Mouse (Mus musculus) heart, embryonic 16.5 days (tissue): ENCODE measurements around the gene Pgf. TPM values are rescaled to one million over a fixed set of nuclear protein-coding genes. Genes with fewer than 3 reads are reported as not detected.

Experiments used
- ATAC-seq: fragments of 200-750 bp; cut with Nextera tagmentation; replicated peaks from 2 replicates; pipeline ENCODE4 v1.8.0; 2017; ENCODE audit warnings: moderate number of reproducible peaks; ENCODE audit not compliant: insufficient read depth, low FRiP score; ENCODE audit errors: extremely low read depth
- H3K27ac ChIP-seq: fragments of 300-500 bp; sonication (generic); 2 replicates; pipeline ENCODE4 v1.5.1; 2014; ENCODE audit warnings: mild to moderate bottlenecking, low read length, control low read depth, moderate library complexity
- H3K27me3 ChIP-seq: fragments of 300-500 bp; sonication (generic); 2 replicates; pipeline ENCODE4 v1.6.1; 2014; ENCODE audit warnings: low read length, mixed read lengths; ENCODE audit not compliant: control insufficient read depth, insufficient read depth
- H3K36me3 ChIP-seq: fragments of 300-500 bp; sonication (generic); 2 replicates; pipeline ENCODE4 v1.6.1; 2014; ENCODE audit not compliant: control insufficient read depth, insufficient read depth
- H3K4me1 ChIP-seq: fragments of 300-500 bp; sonication (generic); 2 replicates; pipeline ENCODE4 v1.6.1; 2014; ENCODE audit warnings: low read length, mixed read lengths; ENCODE audit not compliant: control insufficient read depth, insufficient read depth
- H3K4me2 ChIP-seq: fragments of 300-500 bp; sonication (generic); 2 replicates; pipeline ENCODE4 v1.6.1; 2014; ENCODE audit warnings: low read depth, mild to moderate bottlenecking, control low read depth, low read length
- H3K4me3 ChIP-seq: fragments of 300-500 bp; sonication (generic); 2 replicates; pipeline ENCODE4 v1.5.1; 2014; ENCODE audit warnings: mild to moderate bottlenecking, control low read depth, low read length
- H3K9ac ChIP-seq: fragments of 300-500 bp; sonication (generic); 2 replicates; pipeline ENCODE4 v1.6.1; 2014; ENCODE audit warnings: low read length, control low read depth
- H3K9me3 ChIP-seq: fragments of 300-500 bp; sonication (generic); replicated peaks from 2 replicates; pipeline ENCODE4 v1.6.1; 2016; ENCODE audit warnings: low read length; ENCODE audit not compliant: control insufficient read depth
- WGBS: fragments of 180-500 bp; shearing (Covaris S2); extraction: QIAGEN DNeasy Blood & Tissue Kit; methylation state at CpG from one replicate; pipeline ENCODE4 v1.1.7; 2014; 5-methylcytosine and 5-hydroxymethylcytosine counted together
- polyA plus RNA-seq: library from polyadenylated mRNA; unstranded; fragments of >200 nt; fragmentation: Nextera tagmentation; extraction: Ambion mirVana; gene quantifications from 2 replicates; pipeline ENCODE4 v1.2.1, GENCODE M21; 2015

Pgf gene
- polyA plus RNA-seq, 1 experiment from 2014 or later = 9.2 TPM

DNA sequence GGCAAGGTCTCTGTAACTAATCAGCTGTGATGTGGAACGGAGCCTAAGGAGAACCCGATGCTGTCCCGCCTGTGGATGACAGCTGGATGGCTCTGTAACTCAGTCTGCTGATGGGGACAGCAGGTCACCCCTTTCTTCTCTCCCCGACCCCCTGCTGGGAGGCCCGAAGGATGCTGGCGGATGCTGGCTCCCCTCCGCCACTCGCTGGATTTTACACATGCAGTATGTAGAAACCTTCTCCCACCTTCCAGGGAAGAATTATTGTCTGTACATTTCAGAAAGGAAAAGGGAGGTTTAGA, 4.7 kb upstream of the Pgf start:
- ATAC-seq = no peak
- H3K4me3 ChIP-seq = no peak overlapping the region
- 0 out of 2 replicates have a peak, but pooled peaks cover 8% of the 10 kb centered on the region for H3K27me3 ChIP-seq
- H3K27ac ChIP-seq = no peak overlapping the region
- H3K4me2 ChIP-seq = 0 out of 2 replicates have a peak overlapping the region, but pooled peaks have one; percentile 11
- H3K9me3 ChIP-seq = no peaks in the 10 kb centered on the region
- peaks cover 17% of the 10 kb centered on the region for H3K4me1 ChIP-seq
- H3K36me3 ChIP-seq = no peaks in the 10 kb centered on the region
- H3K9ac ChIP-seq = no peak overlapping the region
- WGBS = 24% methylated on average over 8 of the region's 8 CpGs

DNA sequence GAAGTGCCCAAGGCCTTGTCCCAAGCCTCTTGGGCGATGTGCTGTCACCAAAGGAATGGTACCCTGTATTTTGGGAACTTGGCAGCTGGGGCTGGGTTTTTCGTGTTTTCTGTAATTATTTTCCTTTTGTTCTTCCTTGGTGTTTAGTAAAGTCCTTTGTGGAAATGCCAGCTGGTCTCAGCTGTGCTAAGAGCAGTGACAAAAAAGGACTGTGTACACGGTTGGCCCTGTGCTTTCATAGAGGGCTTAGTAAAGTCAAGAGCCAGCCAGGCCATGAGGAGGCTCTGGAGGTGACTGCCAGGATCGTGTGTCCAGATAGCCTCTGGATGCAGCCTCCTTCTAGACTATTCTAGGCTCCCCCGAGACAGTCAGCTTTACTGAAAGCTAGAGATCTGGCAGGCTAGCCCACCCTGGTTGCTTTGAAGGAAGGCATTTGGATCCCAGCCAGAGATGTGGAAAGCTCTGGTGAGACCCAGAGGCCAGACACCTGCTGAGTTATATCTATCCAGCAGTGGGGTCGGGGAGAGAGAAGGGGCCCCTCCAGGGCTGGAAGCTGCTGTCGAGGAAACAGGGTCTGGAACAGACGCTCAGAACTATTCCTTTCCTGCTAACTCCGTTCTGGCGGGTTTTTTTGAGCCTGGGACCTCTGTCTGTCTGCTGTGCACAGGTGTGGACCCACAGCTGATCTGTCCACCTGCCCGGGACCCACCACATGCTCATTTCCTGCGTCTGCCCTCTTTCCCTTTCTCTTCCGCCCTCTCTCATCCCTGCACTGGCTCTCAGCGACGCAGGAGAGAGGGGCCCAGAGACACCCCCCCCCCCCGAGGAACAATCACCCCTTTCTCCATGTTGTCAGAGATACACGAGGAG, 4.1 kb upstream of the Pgf start:
- Histone ChIP-seq H3K36me3 (no peaks in the 10 kb centered on the region), H3K9me3 (no peaks in the 10 kb centered on the region), H3K4me2 (0 out of 2 replicates have a peak overlapping the region, but pooled peaks have one; percentile 11), H3K9ac (no peak overlapping the region), H3K4me3 (no peak overlapping the region), H3K27me3 (0 out of 2 replicates have a peak, but pooled peaks cover 8% of the 10 kb centered on the region), H3K27ac (no peak overlapping the region), H3K4me1 (peaks cover 22% of the 10 kb centered on the region)
- 0 out of 2 replicates have a peak, but pooled peaks have one; percentile 19 for ATAC-seq
- 20% methylated on average over 17 of the region's 17 CpGs for WGBS

DNA sequence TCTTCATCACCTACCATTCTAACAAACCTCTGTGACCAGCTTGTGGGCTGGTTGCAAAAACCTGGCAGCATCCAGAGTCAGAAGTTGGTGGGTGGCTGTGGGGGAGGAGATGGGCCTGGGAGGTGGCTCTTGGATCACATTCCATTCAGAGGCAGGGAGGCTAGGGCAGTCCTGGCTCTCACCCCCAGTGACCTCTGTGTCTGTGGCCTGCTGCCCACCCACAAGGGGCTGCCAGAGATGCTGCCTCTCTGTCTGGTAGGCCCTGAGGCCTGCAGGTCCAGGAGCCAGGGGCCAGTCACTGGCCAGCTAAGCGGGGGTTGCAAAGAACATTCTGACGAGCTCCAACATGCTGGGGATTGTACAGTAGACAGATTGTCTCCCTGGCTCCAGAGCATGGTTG, 704 bp upstream of the Pgf start:
- Histone ChIP-seq H3K27me3 (0 out of 2 replicates have a peak, but pooled peaks cover 8% of the 10 kb centered on the region), H3K27ac (no peak overlapping the region), H3K9me3 (no peaks in the 10 kb centered on the region), H3K9ac (no peak overlapping the region), H3K4me1 (peaks cover 41% of the 10 kb centered on the region), H3K36me3 (no peaks in the 10 kb centered on the region), H3K4me3 (no peak overlapping the region), H3K4me2 (no peak overlapping the region)
- no peak for ATAC-seq
- 81% methylated on average over 2 of the region's 2 CpGs for WGBS

DNA sequence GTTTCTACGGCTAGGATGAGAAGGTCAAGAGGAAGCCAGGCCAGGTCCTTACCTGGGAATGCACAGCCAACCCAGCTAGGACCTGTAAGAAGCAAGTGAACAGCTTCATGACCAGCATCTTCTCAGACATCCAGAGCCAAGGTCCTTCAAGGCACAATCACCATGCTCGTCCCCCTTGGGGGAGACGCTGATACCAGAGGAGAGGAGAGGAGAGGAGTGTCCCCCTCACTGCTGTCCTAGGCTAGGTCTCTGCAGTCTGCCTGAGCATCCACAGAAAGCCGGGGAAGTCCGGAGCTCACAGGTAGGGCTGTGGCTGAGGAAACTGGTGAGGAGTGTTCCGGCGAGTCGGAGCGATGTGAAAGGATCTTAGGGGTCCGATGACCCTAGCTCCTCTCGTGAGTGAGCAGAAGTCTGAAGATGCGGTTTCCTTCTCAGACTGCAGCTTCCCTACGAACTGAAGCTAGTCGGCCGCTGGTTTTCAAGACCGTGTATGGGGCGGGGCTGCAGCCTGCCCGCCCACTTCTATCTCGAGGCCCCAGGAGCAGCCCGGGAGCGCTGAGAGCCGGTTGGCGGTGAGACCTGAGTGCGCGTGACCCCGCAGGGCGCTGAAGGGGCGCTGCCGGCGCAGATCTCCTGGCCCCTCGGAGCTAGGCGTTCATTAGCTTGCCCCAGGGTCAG, 605 bp downstream of the Pgf start:
- WGBS = 2% methylated on average over 32 of the region's 32 CpGs
- Histone ChIP-seq H3K36me3 (no peaks in the 10 kb centered on the region), H3K27ac (no peak overlapping the region), H3K4me3 (peak overlapping the region; percentile 53), H3K4me2 (peak overlapping the region; percentile 71), H3K9ac (peak overlapping the region; percentile 53), H3K9me3 (no peaks in the 10 kb centered on the region), H3K4me1 (peaks cover 39% of the 10 kb centered on the region), H3K27me3 (0 out of 2 replicates have a peak, but pooled peaks cover 3% of the 10 kb centered on the region)
- ATAC-seq = 0 out of 2 replicates have a peak, but pooled peaks have one; percentile 34

DNA sequence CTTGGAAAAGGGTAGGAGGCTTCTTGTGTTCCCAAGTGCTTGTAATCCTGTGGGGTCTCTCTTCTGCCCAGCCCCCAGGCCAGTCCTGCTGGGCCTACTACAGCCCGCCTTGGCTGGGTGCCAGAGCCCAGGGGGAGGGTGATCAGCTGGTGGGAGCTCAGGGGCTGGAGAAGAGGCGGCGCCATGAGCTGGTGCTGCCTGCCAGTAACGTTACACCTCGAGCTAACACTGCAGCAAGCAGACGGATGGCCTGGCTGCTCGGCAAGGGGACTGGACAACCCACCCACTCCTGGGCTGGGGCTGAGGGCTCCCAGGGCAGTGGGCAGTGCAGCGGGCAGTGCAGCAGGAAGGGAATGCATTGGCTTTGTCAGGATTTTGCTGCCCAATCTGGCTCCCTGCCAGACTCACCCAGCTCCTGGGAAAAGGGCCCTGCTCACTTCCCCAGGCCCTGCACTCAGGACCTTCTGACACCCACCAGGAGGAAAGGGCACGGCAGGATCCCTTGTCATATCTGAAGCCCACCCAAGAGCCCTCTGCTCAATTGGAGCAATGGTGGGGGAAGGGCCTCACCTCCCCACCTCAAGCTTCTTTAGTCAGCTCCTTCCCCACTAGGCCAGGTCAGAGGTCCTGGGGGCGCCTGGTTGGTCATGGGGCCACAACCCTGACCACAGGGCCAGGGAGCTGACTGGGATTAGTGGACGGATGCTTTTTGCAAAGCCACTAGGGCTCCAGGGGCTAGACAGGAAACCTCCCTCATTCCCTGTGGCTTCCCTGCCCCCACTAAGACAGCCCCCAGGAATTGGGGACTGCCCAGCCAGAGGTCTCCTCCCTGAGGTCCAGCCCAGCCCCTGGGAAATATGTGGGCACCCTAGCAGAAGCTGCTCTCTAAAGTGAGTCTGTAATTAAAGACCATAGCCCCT, 1.4 kb downstream of the Pgf start:
- Histone ChIP-seq H3K27ac (0 out of 2 replicates have a peak overlapping the region, but pooled peaks have one; percentile 11), H3K4me1 (peaks cover 32% of the 10 kb centered on the region), H3K4me2 (peak overlapping the region; percentile 71), H3K36me3 (no peaks in the 10 kb centered on the region), H3K27me3 (0 out of 2 replicates have a peak, but pooled peaks cover 3% of the 10 kb centered on the region), H3K4me3 (peak overlapping the region; percentile 53), H3K9ac (peak overlapping the region; percentile 53), H3K9me3 (no peaks in the 10 kb centered on the region)
- 16% methylated on average over 11 of the region's 11 CpGs for WGBS
- peak; percentile 65 for ATAC-seq

DNA sequence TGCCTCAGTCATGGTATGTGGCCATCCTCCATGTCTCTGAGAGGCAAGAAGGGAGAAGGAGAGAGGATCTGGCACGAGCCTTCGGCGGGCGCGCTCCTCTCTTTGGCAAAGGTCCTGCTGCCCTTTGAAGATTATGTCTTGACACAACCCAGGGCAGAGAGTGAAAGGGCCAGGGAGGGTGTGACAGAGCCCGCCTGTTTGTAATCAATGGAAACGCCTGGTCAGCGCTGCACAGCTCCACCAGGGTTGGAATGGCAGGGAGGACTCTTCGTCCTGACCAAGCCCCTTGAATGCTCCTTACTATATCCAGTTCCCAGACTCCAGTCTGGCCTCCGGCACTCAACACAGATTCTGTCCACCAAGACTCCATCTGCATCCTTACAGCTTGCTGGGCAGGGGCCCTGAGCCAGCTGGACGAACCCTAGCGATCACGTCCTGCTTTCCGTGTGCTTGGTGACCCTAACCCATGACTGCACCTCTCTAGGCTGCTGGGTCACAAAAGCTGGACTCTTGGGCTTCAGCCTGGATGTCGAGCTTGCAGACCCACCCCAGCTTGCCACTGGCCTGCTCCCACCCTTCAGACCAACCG, 2.4 kb downstream of the Pgf start:
- ATAC-seq = 0 out of 2 replicates have a peak, but pooled peaks have one; percentile 20
- Histone ChIP-seq H3K4me3 (peak overlapping the region; percentile 53), H3K4me2 (peak overlapping the region; percentile 71), H3K27ac (peak overlapping the region; percentile 11), H3K36me3 (no peaks in the 10 kb centered on the region), H3K4me1 (peaks cover 40% of the 10 kb centered on the region), H3K27me3 (0 out of 2 replicates have a peak, but pooled peaks cover 3% of the 10 kb centered on the region), H3K9ac (peak overlapping the region; percentile 53), H3K9me3 (no peaks in the 10 kb centered on the region)
- 38% methylated on average over 16 of the region's 16 CpGs for WGBS

DNA sequence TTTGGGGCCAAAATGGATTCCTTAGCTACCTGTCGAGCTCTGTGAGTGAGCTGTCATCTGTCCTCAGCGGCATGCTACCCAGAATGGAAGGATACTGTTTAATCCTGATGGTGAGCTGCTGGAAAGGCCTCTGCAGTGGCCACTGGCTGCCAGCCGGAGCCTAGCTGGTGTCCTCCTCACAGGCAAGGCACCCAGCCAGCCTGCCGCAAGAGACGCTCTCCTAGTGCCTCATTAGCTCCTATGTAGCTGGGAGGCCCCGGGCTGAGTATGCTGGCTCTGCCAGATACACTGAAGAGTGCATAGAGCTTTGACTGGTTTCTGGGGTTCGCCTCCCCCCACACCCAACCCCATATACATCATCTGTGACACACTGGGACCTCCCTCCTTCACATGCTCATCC, 3.6 kb downstream of the Pgf start:
- Histone ChIP-seq H3K9me3 (no peaks in the 10 kb centered on the region), H3K36me3 (no peaks in the 10 kb centered on the region), H3K27ac (no peak overlapping the region), H3K4me3 (no peak overlapping the region), H3K27me3 (0 out of 2 replicates have a peak, but pooled peaks cover 3% of the 10 kb centered on the region), H3K4me2 (no peak overlapping the region), H3K4me1 (peaks cover 50% of the 10 kb centered on the region), H3K9ac (no peak overlapping the region)
- 64% methylated on average over 7 of the region's 7 CpGs for WGBS
- no peak for ATAC-seq

DNA sequence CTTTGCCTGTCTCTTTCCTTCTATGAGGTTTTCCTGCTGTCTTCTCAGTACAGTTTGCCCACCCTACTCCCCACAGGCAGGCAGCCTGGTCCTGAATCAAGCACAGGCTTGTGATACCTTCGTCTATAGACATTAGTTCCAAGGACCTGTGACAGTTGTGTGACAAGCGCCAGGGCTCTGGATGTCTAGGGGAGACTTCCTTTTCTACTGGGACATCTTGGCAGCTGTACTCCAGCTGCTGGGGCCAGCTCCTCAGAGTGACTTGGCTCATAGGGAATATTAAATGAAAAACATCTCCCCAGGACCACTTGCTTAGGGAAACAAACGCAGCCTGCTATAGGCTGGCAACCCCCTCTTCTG, 6.7 kb downstream of the Pgf start:
- Histone ChIP-seq H3K36me3 (0 out of 2 replicates have a peak, but pooled peaks cover 2% of the 10 kb centered on the region), H3K4me2 (no peak overlapping the region), H3K9ac (no peak overlapping the region), H3K4me3 (no peak overlapping the region), H3K27ac (no peak overlapping the region), H3K27me3 (no peaks in the 10 kb centered on the region), H3K4me1 (peaks cover 34% of the 10 kb centered on the region), H3K9me3 (no peaks in the 10 kb centered on the region)
- ATAC-seq = no peak
- 69% methylated on average over 3 of the region's 3 CpGs for WGBS
